Mouse (Mus musculus): ENCODE measurements at regions not wholly inside any gene's neighbourhood (a gene's known extent, or its start where the extent isn't known, plus 50 kb on each side); places are given as distances from the start of the nearest gene placed in this dataset.

DNA sequence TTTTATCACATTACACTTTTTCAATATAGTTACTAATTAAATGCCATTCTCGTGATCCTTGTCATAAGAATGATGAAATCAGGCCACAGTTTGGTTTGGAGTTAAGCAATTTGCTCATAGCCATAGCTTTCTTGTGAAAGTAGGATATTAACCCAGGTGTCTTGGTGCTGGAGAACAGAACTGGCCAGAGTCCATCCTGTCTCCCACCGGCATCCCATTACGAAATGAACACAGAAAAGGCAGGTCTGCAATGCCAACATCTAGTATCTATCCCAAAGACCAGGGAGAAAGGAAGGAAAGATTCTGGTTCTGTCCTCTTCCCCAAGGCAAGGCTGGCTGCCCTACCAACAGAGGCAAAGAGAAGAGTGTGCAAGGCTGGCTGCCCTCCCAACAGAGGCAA, 61.6 kb upstream of the Avpr1a start:
- no peak for DNase-seq (ENCODE audit: low spot score)

DNA sequence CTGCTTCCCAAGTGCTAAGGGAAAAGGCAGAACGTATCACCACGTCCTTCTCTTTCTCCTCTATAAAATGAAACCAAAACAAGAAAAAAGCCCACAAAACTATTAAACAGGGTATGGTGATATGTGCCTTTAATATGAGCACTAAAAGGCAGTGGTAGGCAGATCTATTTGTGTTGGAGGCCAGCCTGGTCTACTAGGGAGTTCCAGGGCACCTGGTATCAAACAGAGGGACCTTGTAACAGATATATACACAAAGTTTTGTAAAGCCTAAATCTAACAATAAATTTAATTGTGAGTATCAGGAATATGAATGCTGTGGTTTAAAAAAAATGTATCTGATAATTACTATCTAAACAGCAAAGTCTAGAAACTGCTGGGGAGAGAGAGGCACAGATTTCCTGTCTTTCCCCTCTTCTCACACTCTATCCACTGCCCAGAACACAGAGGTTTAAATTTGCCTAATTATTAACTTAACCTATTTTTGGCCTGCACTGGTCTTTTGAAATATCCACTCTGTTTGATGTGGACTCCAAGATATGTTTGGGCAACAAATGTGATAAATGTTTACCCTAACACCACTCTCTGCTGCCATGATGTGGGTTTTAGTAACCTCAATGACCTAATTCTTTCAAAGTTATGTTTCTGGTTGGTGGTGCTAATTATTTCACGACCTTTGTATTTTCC, 68.5 kb upstream of the Avpr1a start:
- no peak for DNase-seq (ENCODE audit: low spot score)

DNA sequence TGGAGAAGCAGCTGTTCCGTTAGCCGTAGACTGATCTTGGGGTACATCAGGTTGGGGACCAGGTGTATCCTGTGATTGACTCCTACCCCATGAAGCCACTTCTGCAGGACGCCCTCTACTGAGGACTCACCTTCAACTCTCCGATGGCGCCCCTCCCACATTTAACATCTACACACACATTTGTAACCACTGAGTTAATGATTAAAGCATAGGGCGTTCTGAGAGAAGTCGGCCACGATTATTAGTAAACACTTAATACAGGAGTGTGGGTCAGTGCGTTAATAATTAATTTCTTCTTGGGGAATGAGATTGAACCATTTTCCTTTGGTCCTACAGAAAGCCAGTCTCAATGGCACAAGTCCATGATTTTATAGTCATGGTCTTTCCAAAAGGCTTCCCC, 105.0 kb upstream of the Avpr1a start:
- no peak for DNase-seq (ENCODE audit: low spot score)

DNA sequence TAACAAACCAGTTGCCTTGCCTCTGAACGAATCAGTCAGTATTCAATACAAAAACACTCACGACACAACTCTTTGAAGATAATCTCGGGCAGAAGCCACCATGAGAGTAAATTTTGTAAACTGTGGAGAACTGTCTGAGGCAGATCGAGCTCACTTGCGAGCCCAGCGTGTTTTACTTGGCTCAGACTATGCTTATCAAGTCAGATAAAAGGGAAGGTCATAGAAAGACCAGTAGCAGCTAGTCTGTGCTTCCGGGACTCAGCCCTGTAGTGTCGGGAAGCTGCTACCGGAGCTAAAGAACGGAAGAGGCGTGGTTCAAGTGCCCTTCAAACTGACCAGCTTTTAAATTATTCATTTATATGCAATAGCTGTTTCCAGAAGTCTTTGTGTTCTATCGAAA, 105.9 kb upstream of the Avpr1a start:
- DNase-seq (ENCODE audit: low spot score): no peak

DNA sequence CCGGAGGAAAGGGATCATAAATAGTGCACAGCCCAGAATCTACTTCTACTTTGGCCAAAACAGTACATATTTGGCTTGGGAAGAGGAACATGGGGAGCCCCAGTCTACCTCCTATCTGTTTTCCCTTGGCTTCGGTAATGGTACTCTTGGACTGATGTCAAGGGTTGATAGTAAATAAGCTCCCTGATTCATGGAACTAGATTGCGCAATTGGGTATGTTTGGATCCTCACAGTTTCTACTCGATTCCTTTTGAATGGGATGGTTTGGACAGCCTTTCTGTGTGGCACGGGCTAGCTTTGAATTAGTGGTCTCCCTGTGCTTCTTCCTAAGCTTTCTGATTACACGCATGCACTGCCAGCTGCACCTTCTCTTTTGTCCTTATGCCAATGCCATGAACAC, 121.4 kb upstream of the Avpr1a start:
- DNase-seq (ENCODE audit: low spot score): no peak

DNA sequence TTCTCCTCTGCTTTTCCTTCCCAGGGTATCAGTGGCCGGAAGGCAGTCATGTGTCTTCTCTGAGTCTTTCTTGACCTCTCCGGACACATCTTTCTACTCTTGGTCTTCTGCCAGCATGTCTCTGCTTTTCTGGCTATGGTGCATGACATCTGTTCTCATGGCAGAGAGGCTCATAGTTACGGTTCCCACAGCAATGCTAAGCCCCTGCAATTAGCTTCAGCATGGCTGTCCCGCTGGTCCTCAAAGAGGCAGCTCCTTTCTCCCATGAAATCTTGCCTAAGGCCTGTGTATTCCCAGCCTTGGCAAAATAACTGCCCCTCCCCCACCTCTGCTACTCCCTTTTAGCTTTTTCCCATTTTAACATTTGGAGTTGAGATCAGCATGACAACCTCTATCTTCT, 129.4 kb upstream of the Avpr1a start:
- DNase-seq (ENCODE audit: low spot score): no peak

DNA sequence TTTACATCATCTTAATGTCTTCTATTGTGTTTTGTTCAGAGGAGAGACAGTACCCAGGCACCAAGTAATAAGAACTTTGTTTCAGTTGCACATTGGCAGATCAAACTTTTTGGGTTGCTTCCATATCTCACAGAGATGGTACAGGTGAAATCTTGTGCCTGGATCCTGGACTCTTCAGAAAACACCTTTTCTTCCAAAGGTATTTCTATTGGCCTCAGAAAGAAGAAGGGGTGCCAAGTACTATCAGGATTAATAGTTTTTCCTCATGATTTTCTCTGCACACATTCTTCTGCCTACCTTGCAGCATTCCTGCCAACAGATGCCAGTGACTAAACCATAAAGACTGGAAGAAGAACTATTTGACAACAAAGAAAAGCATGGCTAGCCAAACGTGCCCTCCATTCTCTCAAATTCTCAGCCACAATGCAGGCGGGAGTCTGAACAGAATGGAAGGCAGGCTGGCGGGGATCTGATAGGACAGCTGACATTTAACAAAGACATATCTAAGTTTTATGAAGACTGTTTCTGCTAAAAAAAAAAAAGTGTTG, 137.6 kb upstream of the Avpr1a start:
- DNase-seq (ENCODE audit: low spot score): no peak

DNA sequence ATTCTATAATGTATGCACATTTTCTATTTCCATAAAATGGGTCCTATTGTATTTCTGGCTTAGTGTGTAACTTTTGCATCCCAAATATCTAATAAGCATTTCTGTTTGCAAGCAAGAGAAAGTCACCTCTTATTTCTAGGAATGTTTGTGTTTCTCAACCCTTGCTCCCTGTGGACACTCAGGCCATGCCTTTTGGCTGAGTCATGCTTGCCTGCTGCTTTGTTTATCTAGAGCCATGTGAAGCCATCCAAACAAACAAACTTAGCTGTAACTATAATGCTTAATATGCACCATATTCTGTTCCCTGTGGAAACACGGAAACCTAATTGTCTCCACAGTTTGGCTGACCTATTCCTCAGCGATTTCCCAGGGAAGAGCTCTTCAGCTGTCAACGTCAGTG, 139.6 kb upstream of the Avpr1a start:
- DNase-seq (ENCODE audit: low spot score): no peak

DNA sequence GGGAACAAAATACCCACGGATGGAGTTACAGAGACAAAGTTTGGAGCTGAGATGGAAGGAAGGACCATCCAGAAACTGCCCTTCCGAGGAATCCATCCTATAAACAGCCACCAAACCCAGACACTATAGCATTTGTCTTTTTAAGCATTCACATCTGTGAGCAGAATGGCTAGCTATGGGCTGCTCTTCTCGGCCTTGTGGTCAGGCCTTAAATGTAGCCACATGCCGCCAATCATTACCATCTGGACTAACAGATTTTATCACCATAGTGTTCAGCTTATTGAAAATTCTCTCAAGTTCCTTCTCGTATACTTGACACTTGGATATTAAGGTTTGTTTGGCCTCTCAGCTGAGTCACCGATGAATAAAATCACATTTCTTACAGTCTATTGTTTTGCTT, 146.0 kb upstream of the Avpr1a start:
- DNase-seq (ENCODE audit: low spot score): no peak

DNA sequence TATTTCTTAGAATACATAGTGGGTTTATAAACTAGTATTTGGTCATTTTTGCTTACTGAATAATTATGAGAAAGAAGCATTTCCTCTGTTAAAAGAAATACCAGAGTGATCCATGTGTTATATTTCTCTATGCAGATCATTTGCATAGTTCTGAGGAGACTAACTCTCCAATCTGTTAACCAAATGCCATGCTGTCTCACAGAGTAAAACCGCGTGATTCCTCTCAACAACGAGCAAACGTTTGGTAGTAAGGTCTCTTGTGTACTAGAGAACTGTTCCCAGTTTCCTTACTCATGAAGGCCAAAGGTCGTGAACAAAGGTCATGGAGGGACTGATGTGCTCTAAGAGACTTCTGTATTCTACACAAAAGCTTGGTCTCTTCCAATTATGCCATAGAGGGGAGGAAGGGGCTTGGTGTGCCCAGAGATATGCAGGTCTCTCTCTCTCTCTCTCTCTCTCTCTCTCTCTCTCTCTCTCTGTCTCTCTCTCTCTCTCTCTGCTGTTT, 152.3 kb upstream of the Avpr1a start:
- DNase-seq (ENCODE audit: low spot score): no peak

DNA sequence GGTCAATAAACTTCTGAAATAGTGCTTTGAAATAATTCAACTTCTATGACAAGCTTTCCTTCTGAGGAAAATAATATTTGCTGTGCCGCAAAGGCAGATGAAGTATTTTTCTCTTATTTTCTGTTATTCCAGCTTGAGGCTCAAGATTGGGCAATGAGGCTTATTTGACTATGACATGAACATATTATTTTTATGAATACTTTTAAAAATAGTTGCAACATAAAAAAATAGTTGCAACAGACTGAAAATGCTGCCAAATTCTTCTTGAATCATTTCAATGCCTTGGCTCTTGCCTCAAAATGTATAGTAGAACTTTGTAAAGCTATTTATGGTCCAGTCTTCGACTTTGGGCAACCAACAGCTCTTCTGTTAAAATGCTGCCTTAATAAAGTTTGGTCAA, 156.7 kb upstream of the Avpr1a start:
- no peak for DNase-seq (ENCODE audit: low spot score)

DNA sequence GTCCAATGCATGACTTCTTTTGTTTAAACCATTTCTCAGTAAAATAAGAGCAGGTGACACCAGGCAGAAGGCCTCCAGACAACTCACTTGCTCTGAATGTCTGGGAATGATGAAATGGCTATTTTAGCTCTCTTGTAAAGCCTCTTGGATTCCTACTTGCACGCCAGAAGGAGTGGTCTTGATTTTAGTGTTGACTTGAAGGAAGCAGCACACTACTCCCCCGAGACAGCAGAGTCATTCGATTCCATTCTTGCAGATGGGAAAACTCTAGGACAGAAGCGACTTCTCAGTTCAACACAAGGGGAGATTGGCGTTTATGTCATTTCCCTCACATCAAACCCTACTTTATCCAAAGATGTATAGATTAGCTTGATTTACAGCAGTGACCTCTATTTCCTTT, 157.2 kb upstream of the Avpr1a start:
- DNase-seq (ENCODE audit: low spot score): no peak

DNA sequence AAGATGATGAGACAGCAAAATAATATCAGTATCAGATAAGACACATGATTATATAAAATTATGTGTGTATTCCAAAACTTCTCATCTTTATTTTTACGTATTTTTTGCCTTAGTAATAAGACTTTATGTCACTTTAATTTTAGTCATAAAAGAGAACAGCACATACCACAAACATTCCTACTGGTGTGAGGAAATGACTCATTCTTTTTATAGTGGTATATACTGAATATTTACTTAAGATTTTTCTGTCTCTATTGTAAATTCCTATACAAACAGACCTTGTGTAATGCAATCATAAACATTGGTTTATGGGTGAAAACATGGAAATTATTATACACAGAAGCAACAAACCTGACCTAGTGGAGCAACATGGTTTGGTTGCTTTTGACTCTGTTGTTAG, 173.4 kb upstream of the Avpr1a start:
- DNase-seq (ENCODE audit: low spot score): no peak

DNA sequence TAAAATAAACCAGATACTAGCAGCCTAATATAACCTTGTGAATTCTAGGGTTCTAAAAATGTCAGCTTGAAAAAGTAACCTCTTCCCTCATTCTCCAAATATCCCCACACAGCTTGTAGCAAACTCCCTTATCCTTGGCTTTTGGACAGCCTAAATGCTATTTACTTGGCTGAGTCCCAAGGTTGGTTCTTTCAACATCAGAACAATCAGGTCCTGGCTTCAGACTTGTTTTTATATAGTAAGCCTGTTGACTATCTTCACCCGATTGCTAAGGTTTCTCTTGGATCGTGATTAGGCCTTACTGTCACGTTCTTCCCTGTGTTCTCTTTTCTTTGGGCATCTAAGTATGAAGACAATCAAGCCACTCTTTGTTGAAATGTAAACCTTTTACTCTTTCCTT, 174.1 kb upstream of the Avpr1a start:
- no peak for DNase-seq (ENCODE audit: low spot score)

DNA sequence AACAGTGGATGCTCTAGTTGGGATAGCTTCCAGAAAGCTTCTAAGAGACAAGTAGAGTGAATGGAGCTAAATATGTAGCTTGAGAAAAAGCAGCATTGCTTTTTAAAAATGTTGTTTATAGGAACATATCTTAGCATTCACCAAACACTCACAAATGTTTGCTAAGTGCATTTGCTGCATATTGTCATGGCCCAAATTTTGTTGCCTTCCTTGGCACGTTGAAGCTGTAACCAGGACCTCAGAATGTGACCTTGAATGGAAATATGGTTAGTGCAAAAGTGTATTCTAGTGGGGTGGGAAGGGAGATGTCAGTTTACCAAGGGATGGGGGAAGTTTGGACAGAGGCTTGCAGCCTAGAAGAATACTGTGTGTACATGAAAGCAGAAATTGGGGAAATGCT, 166.9 kb upstream of the Rxylt1 start:
- no peak for DNase-seq (ENCODE audit: low spot score)

DNA sequence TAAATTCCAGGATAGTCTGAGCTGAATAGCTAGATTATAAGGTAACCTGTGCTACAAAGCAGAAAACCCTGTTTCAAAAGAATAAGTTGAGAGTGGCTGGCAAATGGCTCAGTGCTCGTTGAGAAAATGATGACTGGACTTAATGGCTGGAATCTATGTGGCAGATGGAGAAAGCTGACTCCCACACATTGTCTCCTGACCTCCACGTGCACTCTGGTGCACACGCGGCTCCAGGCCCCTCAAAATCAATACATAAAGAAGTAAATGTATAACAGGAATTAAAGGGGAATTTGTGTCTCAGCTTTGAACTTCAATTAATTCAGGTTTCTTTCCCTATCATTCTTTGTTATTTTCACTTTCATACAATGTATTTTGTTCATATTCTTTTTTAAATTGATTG, 162.2 kb upstream of the Rxylt1 start:
- DNase-seq (ENCODE audit: low spot score): no peak

DNA sequence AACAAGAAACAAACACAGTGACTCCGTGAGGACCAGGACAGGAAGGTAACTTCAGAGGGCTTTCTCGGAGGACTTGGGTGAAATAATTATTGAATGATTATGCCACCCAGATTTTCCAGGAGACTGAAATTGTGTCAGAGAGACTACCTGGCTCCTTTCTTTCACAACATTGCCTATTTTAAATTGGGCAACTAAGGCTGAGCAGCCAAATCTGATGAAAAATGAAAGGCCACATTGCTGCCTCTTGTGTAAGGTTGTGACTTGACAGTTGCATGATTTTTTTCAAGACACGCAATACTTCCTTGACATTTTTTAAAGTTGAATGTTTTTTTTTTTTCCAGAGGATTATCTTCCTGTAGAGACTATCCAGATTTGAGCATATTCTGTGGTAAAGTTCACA, 161.5 kb upstream of the Rxylt1 start:
- no peak for DNase-seq (ENCODE audit: low spot score)

DNA sequence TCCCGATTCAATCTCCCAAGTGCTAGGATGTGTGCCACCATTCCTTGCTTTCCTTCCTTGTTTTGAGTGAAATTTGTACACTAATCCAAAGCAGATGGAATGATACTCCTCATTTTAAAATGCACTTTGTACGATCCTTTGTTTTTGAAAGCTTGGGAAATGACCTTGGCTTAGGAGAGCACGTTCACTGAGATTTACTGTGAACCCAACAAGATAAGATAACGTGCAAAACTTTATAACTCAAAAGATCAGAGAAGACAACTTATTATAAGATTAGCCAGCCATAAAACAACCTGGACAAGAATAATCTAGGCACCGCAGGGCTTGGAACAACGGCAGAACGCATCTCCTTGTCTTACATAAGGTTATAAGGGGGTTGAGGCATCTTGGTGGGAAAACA, 134.6 kb upstream of the Rxylt1 start:
- no peak for DNase-seq (ENCODE audit: low spot score)

DNA sequence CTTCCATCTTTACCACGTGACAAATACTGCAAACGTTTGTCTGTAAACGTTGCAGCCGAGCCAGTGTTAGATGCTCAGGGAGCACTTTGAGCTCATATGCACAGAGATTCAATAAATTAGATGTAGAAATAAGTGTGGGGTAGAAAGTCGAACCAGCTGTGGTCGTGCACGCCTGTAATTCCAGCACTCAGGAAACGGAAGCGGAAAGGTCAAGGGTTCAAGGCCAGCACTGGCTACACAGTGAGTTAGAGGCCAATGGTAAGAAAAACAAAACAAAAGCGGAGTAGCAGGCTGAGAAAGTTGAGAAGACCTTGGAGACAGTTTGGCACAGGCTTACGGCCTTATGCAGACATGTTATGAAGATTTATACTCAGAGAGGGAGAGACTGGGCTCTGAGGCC, 133.6 kb upstream of the Rxylt1 start:
- DNase-seq (ENCODE audit: low spot score): no peak

DNA sequence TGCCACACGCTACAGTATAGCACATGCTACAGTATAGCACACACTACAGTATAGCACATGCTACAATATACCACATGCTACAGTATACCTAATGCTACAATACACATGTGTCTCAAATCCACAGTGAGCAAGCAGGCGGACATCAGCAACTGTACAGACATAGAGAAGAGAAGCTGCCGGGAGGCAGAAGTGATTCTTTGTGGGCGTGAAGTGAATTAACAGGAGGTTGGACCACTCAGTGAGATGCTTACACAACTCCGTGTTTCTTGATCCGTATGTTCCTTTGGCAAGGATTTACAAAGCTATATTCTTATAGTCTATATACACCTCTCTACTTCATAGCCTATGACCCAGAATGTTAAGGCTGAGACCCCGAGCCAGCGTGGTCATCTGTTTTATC, 128.5 kb upstream of the Rxylt1 start:
- no peak for DNase-seq (ENCODE audit: low spot score)

DNA sequence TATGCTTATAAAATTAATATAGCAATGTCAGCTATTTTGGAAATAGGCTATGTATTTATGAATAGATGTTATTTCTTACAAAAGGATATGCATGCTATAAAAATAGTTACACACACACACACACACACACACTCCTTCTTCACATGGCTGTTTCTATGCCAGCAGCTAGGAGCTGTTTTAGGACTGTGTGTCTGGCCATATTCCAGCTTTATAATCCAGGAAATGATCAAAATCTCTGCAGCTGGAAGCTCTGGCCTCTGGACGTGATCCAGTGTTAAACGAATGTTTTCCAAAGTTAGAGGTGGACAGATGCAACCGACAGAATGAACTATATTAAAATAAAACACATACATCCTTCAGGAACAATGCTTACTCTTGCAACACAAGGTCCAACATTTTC, 125.9 kb upstream of the Rxylt1 start:
- DNase-seq (ENCODE audit: low spot score): no peak

DNA sequence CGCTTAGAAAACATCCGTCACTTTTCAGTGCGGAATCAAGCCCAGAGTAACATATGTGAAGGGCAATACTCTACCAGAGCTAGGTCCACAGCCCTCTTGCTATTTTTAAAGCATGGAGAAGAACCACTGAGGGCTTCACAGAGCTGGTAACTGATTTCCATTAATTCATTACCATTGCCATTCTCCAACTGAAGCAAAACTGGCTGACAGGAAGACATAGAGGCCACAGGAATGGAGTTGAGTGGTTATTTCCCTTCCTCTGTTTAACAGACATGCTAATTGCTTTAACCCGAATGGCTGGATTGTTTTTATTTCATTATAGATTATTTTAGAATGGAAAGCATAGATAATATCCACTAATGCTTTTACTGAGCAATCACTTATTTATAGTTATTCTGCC, 120.4 kb upstream of the Rxylt1 start:
- DNase-seq (ENCODE audit: low spot score): no peak

DNA sequence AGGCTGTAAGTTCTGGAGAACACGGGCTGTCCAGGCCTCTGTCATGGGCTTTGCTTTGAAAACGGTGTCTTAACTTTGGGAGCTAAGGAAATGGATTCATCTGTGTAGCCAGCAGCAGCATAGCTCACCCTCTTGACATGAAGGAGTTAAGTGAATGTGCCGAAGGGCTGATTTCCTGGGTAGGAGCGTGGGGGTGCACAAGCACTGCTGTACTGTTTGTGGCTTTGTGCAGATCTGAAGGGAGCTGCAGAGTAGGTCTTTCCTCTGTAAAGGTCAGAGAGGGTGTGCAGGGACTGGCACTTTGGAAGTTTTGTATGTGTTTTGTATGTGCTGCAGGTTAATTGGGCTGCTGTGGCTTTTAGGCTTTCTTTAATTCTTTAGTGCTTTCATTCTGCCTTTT, 102.6 kb upstream of the Rxylt1 start:
- no peak for DNase-seq (ENCODE audit: low spot score)

DNA sequence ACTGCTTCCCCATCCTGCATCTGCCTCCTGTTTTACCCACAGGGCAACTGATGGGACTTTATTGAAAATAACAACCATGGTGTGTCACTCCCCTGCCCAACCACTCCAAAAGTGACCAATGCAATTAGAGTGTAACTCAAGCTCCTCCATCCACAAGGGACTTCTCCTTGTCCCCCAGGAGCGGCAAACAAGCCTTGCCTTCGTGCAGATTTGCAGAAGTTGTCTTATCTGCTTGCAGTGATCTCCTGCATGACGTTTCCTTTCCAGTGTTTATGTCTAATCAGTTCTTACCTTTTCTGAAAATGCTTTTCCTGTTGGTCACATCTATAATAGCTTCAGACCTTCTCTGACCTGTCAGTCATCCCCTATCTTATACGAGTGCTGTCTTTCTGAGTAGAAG, 100.5 kb upstream of the Rxylt1 start:
- DNase-seq (ENCODE audit: low spot score): no peak

All from layer of hippocampus, adult 11-12 months (tissue).